Mouse (Mus musculus) liver, adult 2 months (tissue): ENCODE measurements around the gene Gm20481. TPM values are rescaled to one million over a fixed set of nuclear protein-coding genes. Genes with fewer than 3 reads are reported as not detected.
"Not testable (repeated sequence)": the region's sequence is repeated elsewhere in the genome, so short reads cannot be mapped to it uniquely, and the experiment has no call there.

Source experiments
- DNase-seq: peaks from one replicate; pipeline ENCODE4 v3.0.0-alpha.2; 2011; ENCODE audit warnings: low read depth, low spot score; ENCODE audit errors: extremely low read depth
- H3K27ac ChIP-seq: fragments of 200-500 bp; replicated peaks from 2 replicates; pipeline ENCODE4 v1.5.1; 2012; ENCODE audit warnings: low read depth, mild to moderate bottlenecking, control low read depth, inconsistent platforms, low read length; ENCODE audit not compliant: insufficient read depth
- H3K27me3 ChIP-seq: fragments of 200-500 bp; 2 replicates; pipeline ENCODE4 v1.6.1; 2012; ENCODE audit warnings: mild to moderate bottlenecking, moderate library complexity, low read length, inconsistent platforms; ENCODE audit not compliant: control insufficient read depth, insufficient read depth
- H3K36me3 ChIP-seq: fragments of 200-500 bp; 2 replicates; pipeline ENCODE4 v1.6.1; 2012; ENCODE audit warnings: low read length, inconsistent platforms; ENCODE audit not compliant: control insufficient read depth, insufficient read depth
- H3K4me1 ChIP-seq: fragments of 200-500 bp; 2 replicates; pipeline ENCODE4 v1.6.1; 2011; ENCODE audit warnings: low read length; ENCODE audit not compliant: control insufficient read depth, insufficient read depth
- H3K4me3 ChIP-seq: fragments of 200-500 bp; 2 replicates; pipeline ENCODE4 v1.5.1; 2011; ENCODE audit warnings: low read depth, mild to moderate bottlenecking, control low read depth, low read length, moderate library complexity; ENCODE audit not compliant: insufficient read depth
- H3K79me2 ChIP-seq: fragments of 200-500 bp; 2 replicates; pipeline ENCODE4 v1.6.1; 2012; ENCODE audit warnings: inconsistent platforms, mild to moderate bottlenecking, low read length, moderate library complexity; ENCODE audit not compliant: control insufficient read depth, insufficient read depth
- H3K9ac ChIP-seq: fragments of 200-500 bp; 2 replicates; pipeline ENCODE4 v1.6.1; 2012; ENCODE audit warnings: low read depth, mild to moderate bottlenecking, control low read depth, inconsistent platforms, low read length
- CTCF ChIP-seq: fragments of 200-500 bp; IDR thresholded peaks from 2 replicates; pipeline ENCODE4 v1.5.1; 2011; ENCODE audit warnings: low read depth, low read length, control low read depth
- POLR2A ChIP-seq: fragments of 200-500 bp; IDR thresholded peaks from 2 replicates; pipeline ENCODE4 v1.6.1; 2011; ENCODE audit warnings: low read length, control low read depth; ENCODE audit not compliant: insufficient read depth; ENCODE audit errors: extremely low read depth
- WGBS: fragments of 180-500 bp; shearing (Covaris S2); methylation state at CpG from one replicate; pipeline ENCODE4 v1.1.7; 2018; 5-methylcytosine and 5-hydroxymethylcytosine counted together
- polyA plus RNA-seq: library from polyadenylated mRNA; depleted of rRNA; stranded (reverse); fragments of >200 nt; gene quantifications from 2 replicates; pipeline ENCODE4 v1.2.3, GENCODE M21; 2012
- total RNA-seq: library from RNA; depleted of rRNA; stranded (reverse); fragments of >200 nt; gene quantifications from 2 replicates; pipeline ENCODE4 v1.2.3, GENCODE M21; 2014

Gene Gm20481
- total and polyA plus RNA-seq, 2 experiments = not detected

GRCm38 (mm10) chr17:34953904-34954303, 15.8 kb upstream of the Gm20481 start:
- TF ChIP-seq POLR2A (no peak), CTCF (no peak)
- no peak overlapping the region for H3K4me3 ChIP-seq
- H3K36me3 ChIP-seq = peaks cover 7% of the 10 kb centered on the region; the same call in 1 of the 2 replicates
- WGBS = 96% methylated on average over 4 of the region's 4 CpGs
- H3K79me2 ChIP-seq = peaks cover 5% of the 10 kb centered on the region; the same call in 1 of the 2 replicates
- peaks cover 7% of the 10 kb centered on the region for H3K4me1 ChIP-seq
- no peaks in the 10 kb centered on the region for H3K27me3 ChIP-seq
- no peak overlapping the region for H3K9ac ChIP-seq
- no peak overlapping the region for H3K27ac ChIP-seq
- no peak for DNase-seq

DNA sequence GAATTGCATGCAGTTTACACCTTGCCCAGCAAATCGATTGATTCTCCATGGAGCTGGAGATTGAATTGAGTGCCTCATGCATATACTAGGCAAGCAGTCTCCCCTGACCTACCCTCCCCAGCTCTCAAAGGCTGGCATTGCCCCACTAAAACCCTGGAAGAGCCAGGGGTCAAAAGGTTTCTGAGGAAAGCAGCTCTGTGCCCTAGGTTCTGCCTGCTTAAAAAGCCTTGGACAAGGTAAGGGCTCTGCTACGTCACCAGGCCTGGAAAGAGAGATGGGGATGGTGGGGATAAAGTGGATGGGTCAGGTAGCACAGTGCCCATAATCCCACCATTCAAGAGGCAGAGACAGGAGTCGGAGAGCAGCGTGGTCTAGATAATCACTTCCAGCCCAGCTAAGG, 14.9 kb upstream of the Gm20481 start:
- Histone ChIP-seq H3K79me2 (peaks cover 5% of the 10 kb centered on the region; the same call in 1 of the 2 replicates), H3K36me3 (peaks cover 6% of the 10 kb centered on the region; the same call in 1 of the 2 replicates), H3K9ac (no peak overlapping the region), H3K27ac (no peak overlapping the region), H3K27me3 (no peaks in the 10 kb centered on the region), H3K4me3 (no peak overlapping the region), H3K4me1 (peaks cover 7% of the 10 kb centered on the region)
- no peak for DNase-seq
- 93% methylated on average over 4 of the region's 4 CpGs for WGBS
- no peak for TF ChIP-seq POLR2A

- Histone ChIP-seq H3K9ac (no peak overlapping the region), H3K4me3 (no peak overlapping the region), H3K27ac (peak overlapping the region; percentile 40; the same call in 1 of the 2 replicates), H3K27me3 (no peaks in the 10 kb centered on the region), H3K36me3 (peaks cover 1% of the 10 kb centered on the region; the same call in 1 of the 2 replicates), H3K79me2 (peaks cover 5% of the 10 kb centered on the region; the same call in 1 of the 2 replicates), H3K4me1 (peaks cover 8% of the 10 kb centered on the region)
- no peak for DNase-seq
- TF ChIP-seq CTCF = no peak
- no peak for TF ChIP-seq POLR2A
- WGBS = 89% methylated on average over 3 of the region's 3 CpGs
Measured at GRCm38 (mm10) chr17:34955884-34956283, 13.8 kb upstream of the Gm20481 start.

- Histone ChIP-seq H3K36me3 (no peaks in the 10 kb centered on the region), H3K27me3 (no peaks in the 10 kb centered on the region)
- 30% methylated on average over 1 of the region's 1 CpGs for WGBS
Measured at GRCm38 (mm10) chr17:34956340-34956739, 13.4 kb upstream of the Gm20481 start.

GRCm38 (mm10) chr17:34957291-34957690, 12.4 kb upstream of the Gm20481 start:
- not testable (repeated sequence) for DNase-seq
- H3K4me3 ChIP-seq = peak overlapping the region; percentile 18; the same call in 1 of the 2 replicates
- 9% methylated on average over 31 of the region's 40 CpGs for WGBS

More at GRCm38 (mm10) chr17:34956340-34956739, 13.4 kb upstream of the Gm20481 start:
- peaks cover 7% of the 10 kb centered on the region for H3K4me1 ChIP-seq
- DNase-seq = no peak
- H3K4me3 ChIP-seq = no peak overlapping the region
- no peak overlapping the region for H3K27ac ChIP-seq
- TF ChIP-seq POLR2A (no peak), CTCF (no peak)
- no peak overlapping the region for H3K9ac ChIP-seq
- H3K79me2 ChIP-seq = peaks cover 5% of the 10 kb centered on the region; the same call in 1 of the 2 replicates

DNA sequence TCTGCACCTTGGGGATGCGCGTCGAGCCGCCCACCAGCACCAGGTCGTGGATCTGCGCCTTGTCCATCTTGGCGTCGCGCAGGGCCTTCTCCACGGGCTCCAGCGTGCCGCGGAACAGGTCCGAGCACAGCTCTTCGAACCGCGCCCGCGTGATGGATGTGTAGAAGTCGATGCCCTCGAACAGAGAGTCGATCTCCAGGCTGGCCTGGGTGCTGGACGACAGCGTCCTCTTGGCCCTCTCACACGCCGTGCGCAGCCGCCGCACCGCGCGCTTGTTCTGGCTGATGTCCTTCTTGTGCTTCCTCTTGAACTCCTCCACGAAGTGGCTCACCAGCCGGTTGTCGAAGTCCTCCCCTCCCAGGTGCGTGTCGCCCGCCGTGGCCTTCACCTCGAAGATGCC, 11.7 kb upstream of the Gm20481 start:
- not testable (repeated sequence) for H3K4me3 ChIP-seq, DNase-seq, H3K27ac ChIP-seq, H3K27me3 ChIP-seq, H3K9ac ChIP-seq, H3K4me1 ChIP-seq, H3K79me2 ChIP-seq, H3K36me3 ChIP-seq
- WGBS = 25% methylated on average over 24 of the region's 40 CpGs

More at GRCm38 (mm10) chr17:34957291-34957690, 12.4 kb upstream of the Gm20481 start:
- H3K9ac ChIP-seq, H3K36me3 ChIP-seq, H3K4me1 ChIP-seq, H3K27me3 ChIP-seq, H3K79me2 ChIP-seq, H3K27ac ChIP-seq: not testable (repeated sequence)

DNA sequence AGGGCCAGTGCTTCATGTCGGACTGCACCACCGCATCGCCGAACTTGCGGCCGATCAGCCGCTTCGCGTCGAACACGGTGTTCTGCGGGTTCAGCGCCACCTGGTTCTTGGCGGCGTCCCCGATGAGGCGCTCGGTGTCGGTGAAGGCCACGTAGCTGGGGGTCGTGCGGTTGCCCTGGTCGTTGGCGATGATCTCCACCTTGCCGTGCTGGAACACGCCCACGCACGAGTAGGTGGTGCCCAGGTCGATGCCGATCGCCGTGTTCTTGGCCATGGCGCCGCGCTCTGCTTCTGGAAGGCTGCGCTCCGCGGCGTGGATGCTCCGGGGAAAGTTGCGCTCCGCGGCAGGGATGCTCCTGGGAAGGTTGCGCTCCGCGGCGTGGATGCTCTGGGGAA, 11.0 kb upstream of the Gm20481 start:
- H3K79me2 ChIP-seq, H3K27ac ChIP-seq, H3K4me1 ChIP-seq, H3K27me3 ChIP-seq, DNase-seq, H3K36me3 ChIP-seq: not testable (repeated sequence)
- peak overlapping the region; percentile 52; the same call in 1 of the 2 replicates for H3K4me3 ChIP-seq
- peak overlapping the region; percentile 55; the same call in 1 of the 2 replicates for H3K9ac ChIP-seq
- 0% methylated on average over 19 of the region's 47 CpGs for WGBS
